Mouse (Mus musculus): ENCODE data around the gene Ugt1a6b. TPM values are rescaled to one million over a fixed set of nuclear protein-coding genes. Genes with fewer than 3 reads are reported as not detected.

Ugt1a6b gene
- polyA plus RNA-seq, 1 experiment from 2014 or later = 0.67 TPM

DNA sequence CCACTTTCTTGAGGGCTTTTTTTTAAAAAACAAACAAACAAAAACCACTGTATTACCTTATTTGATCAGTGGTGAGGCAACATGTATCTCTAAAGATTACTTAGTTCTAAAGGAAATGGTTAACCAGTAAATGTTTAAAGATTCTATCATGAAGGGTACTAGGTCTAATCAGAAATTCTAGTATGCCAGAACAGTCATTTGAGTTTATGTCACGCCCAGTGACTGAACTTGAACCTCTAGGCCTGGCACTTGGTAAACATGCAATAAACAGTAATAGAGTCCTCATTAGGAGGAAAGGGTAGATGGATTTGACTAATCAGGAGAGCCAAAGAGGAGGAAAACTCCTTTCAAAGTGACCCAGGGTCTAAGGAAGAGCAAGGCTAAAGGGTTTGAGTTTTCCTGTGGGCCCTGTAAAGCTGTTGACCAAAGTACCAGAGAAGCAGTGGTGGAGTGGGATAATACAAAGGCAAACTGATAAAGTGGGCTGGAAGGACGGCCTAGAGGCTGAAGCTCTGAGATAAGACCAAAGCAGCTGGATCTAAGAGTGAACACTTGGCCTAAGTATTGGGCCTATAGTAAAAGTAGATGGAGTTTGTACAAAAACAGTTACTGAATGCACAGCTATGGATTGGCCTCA, 103.9 kb downstream of the Ugt1a6b start:
- Histone ChIP-seq H3K27me3 (replicated peaks) (no peaks in the 10 kb centered on the region), H3K9ac (peak overlapping the region; percentile 39; the same call in 1 of the 2 replicates), H3K27ac (peak overlapping the region; percentile 94), H3K4me1 (peaks cover 42% of the 10 kb centered on the region), H3K4me3 (no peak overlapping the region), H3K36me3 (no peaks in the 10 kb centered on the region), H3K9me3 (replicated peaks) (peaks cover 3% of the 10 kb centered on the region), H3K4me2 (peak overlapping the region; percentile 49)
- ATAC-seq = peak; percentile 91
- WGBS (ENCODE audit: insufficient replicate concordance) = 22% methylated on average over 2 of the region's 2 CpGs

DNA sequence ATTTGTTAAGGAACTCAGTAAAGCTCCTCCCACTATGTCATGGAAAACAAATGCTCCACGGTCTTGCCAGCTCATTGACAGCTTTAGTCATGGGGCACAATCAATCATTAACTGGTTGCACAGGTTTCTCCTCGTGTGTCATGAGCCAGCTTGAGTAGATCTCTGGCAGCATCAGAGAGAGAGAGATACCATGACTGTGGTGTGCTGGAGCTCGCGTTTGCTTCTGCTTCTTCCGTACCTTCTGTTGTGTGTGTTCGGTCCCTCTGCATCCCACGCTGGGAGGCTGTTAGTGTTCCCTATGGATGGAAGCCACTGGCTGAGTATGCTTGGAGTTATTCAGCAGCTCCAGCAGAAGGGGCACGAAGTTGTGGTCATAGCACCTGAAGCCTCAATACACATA, 108.8 kb downstream of the Ugt1a6b start, which contains the start of gene Ugt1a1:
Gene Ugt1a1, plus strand, starts transcription at position 148 of the 400 bp plus-strand sequence.
- 54% methylated on average over 8 of the region's 8 CpGs for WGBS (ENCODE audit: insufficient replicate concordance)
- Histone ChIP-seq H3K9me3 (replicated peaks) (peaks cover 46% of the 10 kb centered on the region), H3K9ac (no peak within 1 kb of the TSS), H3K4me2 (no peak within 1 kb of the TSS), H3K4me1 (peaks cover 18% of the 10 kb centered on the region), H3K36me3 (no peaks in the 10 kb centered on the region), H3K27ac (no peak within 1 kb of the TSS), H3K27me3 (replicated peaks) (no peaks in the 10 kb centered on the region), H3K4me3 (no peak within 1 kb of the TSS)
- no peak for ATAC-seq

- Histone ChIP-seq H3K9ac (no peak overlapping the region), H3K4me2 (no peak overlapping the region)
- no peak for ATAC-seq
Measured at GRCm38 (mm10) chr1:88212341-88213045, 109.4 kb downstream of the Ugt1a6b start.

GRCm38 (mm10) chr1:88213061-88213460, 110.0 kb downstream of the Ugt1a6b start:
- peaks cover 6% of the 10 kb centered on the region; the same call in 1 of the 2 replicates for H3K4me1 ChIP-seq
- H3K36me3 ChIP-seq = no peaks in the 10 kb centered on the region
- no peak overlapping the region for H3K4me2 ChIP-seq
- H3K27ac ChIP-seq = no peak overlapping the region
- H3K9ac ChIP-seq = no peak overlapping the region
- peaks cover 55% of the 10 kb centered on the region for H3K9me3 ChIP-seq (replicated peaks)
- H3K4me3 ChIP-seq = no peak overlapping the region
- 56% methylated on average over 1 of the region's 1 CpGs for WGBS (ENCODE audit: insufficient replicate concordance)
- H3K27me3 ChIP-seq (replicated peaks) = no peaks in the 10 kb centered on the region
- ATAC-seq = no peak

More at GRCm38 (mm10) chr1:88212341-88213045, 109.4 kb downstream of the Ugt1a6b start:
- Histone ChIP-seq H3K27ac (no peak overlapping the region), H3K4me1 (peaks cover 11% of the 10 kb centered on the region), H3K9me3 (replicated peaks) (peaks cover 53% of the 10 kb centered on the region), H3K4me3 (no peak overlapping the region), H3K36me3 (no peaks in the 10 kb centered on the region), H3K27me3 (replicated peaks) (no peaks in the 10 kb centered on the region)
- WGBS (ENCODE audit: insufficient replicate concordance) = 51% methylated on average over 8 of the region's 8 CpGs

DNA sequence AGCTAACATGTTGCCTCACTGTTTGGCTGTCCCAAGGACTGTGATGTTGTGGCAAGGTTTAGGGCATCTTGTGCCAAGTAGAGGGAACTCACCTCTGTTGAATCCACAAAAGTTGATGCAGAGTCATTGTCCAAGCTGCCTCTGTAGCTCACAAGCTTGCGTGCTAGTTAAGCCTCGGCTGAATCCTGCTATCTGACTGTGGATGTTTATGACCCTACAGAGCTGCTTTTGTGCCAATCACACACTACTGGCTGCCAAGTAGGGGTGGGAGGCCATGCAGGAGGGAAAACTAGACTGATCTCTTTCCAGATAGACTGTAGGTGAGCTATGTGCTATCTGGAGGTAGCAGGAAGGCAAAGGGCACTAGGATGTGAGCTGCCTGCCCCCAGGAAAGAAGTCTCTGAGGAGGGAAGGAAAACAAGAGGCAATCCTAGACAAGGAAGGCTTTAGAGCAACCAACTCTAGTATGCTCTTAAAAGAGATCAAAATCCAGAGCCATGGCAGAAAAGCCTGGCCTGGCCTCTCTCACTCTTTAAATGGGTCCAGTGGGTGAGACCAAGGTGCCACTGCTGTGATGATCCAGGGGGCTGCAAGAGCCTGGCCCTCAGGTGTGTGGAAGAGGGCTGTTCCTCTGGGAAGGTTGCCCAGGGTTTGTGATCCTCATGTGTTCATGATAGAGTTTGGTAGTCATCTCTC, 110.9 kb downstream of the Ugt1a6b start:
- H3K9ac ChIP-seq = no peak overlapping the region

GRCm38 (mm10) chr1:88214462-88214952, 111.5 kb downstream of the Ugt1a6b start:
- H3K4me1 ChIP-seq = no peaks in the 10 kb centered on the region
- 62% methylated on average over 2 of the region's 2 CpGs for WGBS (ENCODE audit: insufficient replicate concordance)
- H3K36me3 ChIP-seq = no peaks in the 10 kb centered on the region
- no peak overlapping the region for H3K4me3 ChIP-seq
- no peak overlapping the region for H3K4me2 ChIP-seq
- no peak overlapping the region for H3K27ac ChIP-seq
- H3K9ac ChIP-seq = no peak overlapping the region
- ATAC-seq = no peak
- no peaks in the 10 kb centered on the region for H3K27me3 ChIP-seq (replicated peaks)
- peaks cover 55% of the 10 kb centered on the region for H3K9me3 ChIP-seq (replicated peaks)

More for the DNA sequence above, 110.9 kb downstream of the Ugt1a6b start:
- H3K27me3 ChIP-seq (replicated peaks) = no peaks in the 10 kb centered on the region
- H3K9me3 ChIP-seq (replicated peaks) = peaks cover 55% of the 10 kb centered on the region
- no peak overlapping the region for H3K27ac ChIP-seq
- H3K4me2 ChIP-seq = no peak overlapping the region
- no peaks in the 10 kb centered on the region for H3K4me1 ChIP-seq
- no peak overlapping the region for H3K4me3 ChIP-seq
- 65% methylated on average over 2 of the region's 2 CpGs for WGBS (ENCODE audit: insufficient replicate concordance)
- ATAC-seq = peak; percentile 9; the same call in 1 of the 2 replicates
- H3K36me3 ChIP-seq = no peaks in the 10 kb centered on the region

DNA sequence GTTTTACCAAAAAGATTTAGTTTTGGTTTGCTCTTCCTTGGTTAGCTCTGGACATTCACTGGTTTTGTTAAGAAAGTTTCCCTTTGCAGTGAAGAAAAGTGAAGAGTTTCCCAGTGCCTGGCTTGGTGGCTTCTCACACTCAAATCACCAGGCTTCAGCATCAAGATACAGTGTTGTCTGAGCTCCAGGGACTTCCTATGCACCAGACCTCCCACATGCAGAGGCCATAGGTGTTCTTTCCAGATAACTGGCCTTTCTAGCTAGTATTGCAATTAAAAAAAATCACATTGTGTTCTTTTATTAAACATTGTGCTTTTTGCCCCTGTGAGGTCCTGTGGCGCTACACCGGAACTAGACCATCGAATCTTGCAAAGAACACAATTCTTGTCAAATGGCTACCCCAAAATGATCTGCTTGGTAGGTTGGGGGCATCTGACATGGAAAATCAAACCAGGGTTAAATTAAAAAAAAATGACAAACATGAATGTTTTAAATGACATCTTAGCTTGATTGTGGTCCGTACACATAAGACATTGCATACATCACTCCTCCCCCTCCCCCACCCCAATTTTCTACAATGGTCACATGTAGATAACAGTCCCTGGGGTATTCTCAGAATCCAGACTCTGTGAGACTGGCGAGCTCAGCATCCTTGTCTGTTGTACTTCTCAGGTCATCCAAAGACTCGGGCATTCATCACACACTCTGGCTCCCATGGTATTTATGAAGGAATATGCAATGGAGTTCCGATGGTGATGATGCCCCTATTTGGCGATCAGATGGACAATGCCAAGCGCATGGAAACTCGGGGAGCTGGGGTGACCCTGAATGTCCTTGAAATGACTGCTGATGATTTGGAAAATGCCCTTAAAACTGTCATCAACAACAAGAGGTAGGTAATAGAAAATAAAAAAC, 112.7 kb downstream of the Ugt1a6b start:
- H3K36me3 ChIP-seq = no peaks in the 10 kb centered on the region
- no peak overlapping the region for H3K9ac ChIP-seq
- H3K4me3 ChIP-seq = no peak overlapping the region
- no peak overlapping the region for H3K27ac ChIP-seq
- H3K9me3 ChIP-seq (replicated peaks) = peaks cover 55% of the 10 kb centered on the region
- no peaks in the 10 kb centered on the region for H3K27me3 ChIP-seq (replicated peaks)
- H3K4me2 ChIP-seq = no peak overlapping the region
- no peak for ATAC-seq
- WGBS (ENCODE audit: insufficient replicate concordance) = 57% methylated on average over 10 of the region's 10 CpGs
- H3K4me1 ChIP-seq = no peaks in the 10 kb centered on the region

- Histone ChIP-seq H3K36me3 (no peaks in the 10 kb centered on the region), H3K9ac (no peak overlapping the region), H3K4me2 (no peak overlapping the region), H3K9me3 (replicated peaks) (peaks cover 55% of the 10 kb centered on the region), H3K4me3 (no peak overlapping the region), H3K27me3 (replicated peaks) (no peaks in the 10 kb centered on the region), H3K4me1 (no peaks in the 10 kb centered on the region), H3K27ac (no peak overlapping the region)
- ATAC-seq = no peak
- 45% methylated on average over 2 of the region's 2 CpGs for WGBS (ENCODE audit: insufficient replicate concordance)
Measured at GRCm38 (mm10) chr1:88216551-88216950, 113.5 kb downstream of the Ugt1a6b start.

- Histone ChIP-seq H3K9me3 (replicated peaks) (peaks cover 50% of the 10 kb centered on the region), H3K36me3 (no peaks in the 10 kb centered on the region)
Measured at GRCm38 (mm10) chr1:88217144-88217543, 114.1 kb downstream of the Ugt1a6b start.

GRCm38 (mm10) chr1:88217576-88217975, 114.5 kb downstream of the Ugt1a6b start:
- no peak overlapping the region for H3K27ac ChIP-seq
- no peak for ATAC-seq
- no peak overlapping the region for H3K4me2 ChIP-seq
- no peaks in the 10 kb centered on the region for H3K4me1 ChIP-seq
- H3K36me3 ChIP-seq = no peaks in the 10 kb centered on the region
- no peak overlapping the region for H3K4me3 ChIP-seq
- H3K9ac ChIP-seq = no peak overlapping the region
- H3K9me3 ChIP-seq (replicated peaks) = peaks cover 46% of the 10 kb centered on the region
- no peaks in the 10 kb centered on the region for H3K27me3 ChIP-seq (replicated peaks)
- WGBS (ENCODE audit: insufficient replicate concordance) = 28% methylated on average over 3 of the region's 3 CpGs

More at GRCm38 (mm10) chr1:88217144-88217543, 114.1 kb downstream of the Ugt1a6b start:
- Histone ChIP-seq H3K27me3 (replicated peaks) (no peaks in the 10 kb centered on the region), H3K9ac (no peak overlapping the region), H3K4me1 (no peaks in the 10 kb centered on the region), H3K4me3 (no peak overlapping the region), H3K4me2 (no peak overlapping the region), H3K27ac (no peak overlapping the region)
- WGBS (ENCODE audit: insufficient replicate concordance) = 47% methylated on average over 2 of the region's 2 CpGs
- no peak for ATAC-seq

- H3K9ac ChIP-seq = no peak overlapping the region
- H3K4me2 ChIP-seq = no peak overlapping the region
- H3K4me1 ChIP-seq = no peaks in the 10 kb centered on the region
- WGBS (ENCODE audit: insufficient replicate concordance) = 61% methylated on average over 9 of the region's 9 CpGs
- no peaks in the 10 kb centered on the region for H3K27me3 ChIP-seq (replicated peaks)
- peaks cover 41% of the 10 kb centered on the region for H3K9me3 ChIP-seq (replicated peaks)
- no peaks in the 10 kb centered on the region for H3K36me3 ChIP-seq
- no peak overlapping the region for H3K4me3 ChIP-seq
- ATAC-seq = no peak
- no peak overlapping the region for H3K27ac ChIP-seq
Measured at GRCm38 (mm10) chr1:88218051-88218450, 115.0 kb downstream of the Ugt1a6b start.

All from liver, embryonic 12.5 days (tissue).